Mouse (Mus musculus) midbrain, embryonic 16.5 days (tissue): ENCODE results near the gene Hdac11. TPM values are rescaled to one million over a fixed set of nuclear protein-coding genes. Genes with fewer than 3 reads are reported as not detected.

Source experiments
- ATAC-seq: fragments of 200-750 bp; cut with Nextera tagmentation; 2 replicates; pipeline ENCODE4 v1.8.0; 2017; ENCODE audit warnings: moderate TSS enrichment
- H3K27ac ChIP-seq: fragments of 300-500 bp; sonication (generic); 2 replicates; pipeline ENCODE4 v1.5.1; 2014; ENCODE audit warnings: mild to moderate bottlenecking, low read length, mixed read lengths
- H3K27me3 ChIP-seq: fragments of 300-500 bp; sonication (generic); 2 replicates; pipeline ENCODE4 v1.6.1; 2014; ENCODE audit warnings: low read depth, low read length, mixed read lengths; ENCODE audit not compliant: control insufficient read depth, insufficient read depth
- H3K36me3 ChIP-seq: fragments of 300-500 bp; sonication (generic); 2 replicates; pipeline ENCODE4 v1.6.1; 2014; ENCODE audit warnings: mild to moderate bottlenecking, low read length, moderate library complexity, mixed read lengths; ENCODE audit not compliant: control insufficient read depth, insufficient read depth
- H3K4me1 ChIP-seq: fragments of 300-500 bp; sonication (generic); 2 replicates; pipeline ENCODE4 v1.6.1; 2014; ENCODE audit warnings: mild to moderate bottlenecking, low read length, mixed read lengths; ENCODE audit not compliant: control insufficient read depth, insufficient read depth
- H3K4me2 ChIP-seq: fragments of 300-500 bp; sonication (generic); 2 replicates; pipeline ENCODE4 v1.6.1; 2014; ENCODE audit warnings: mild to moderate bottlenecking, low read length, mixed read lengths
- H3K4me3 ChIP-seq: fragments of 300-500 bp; sonication (generic); 2 replicates; pipeline ENCODE4 v1.5.1; 2014; ENCODE audit warnings: low read depth, mild to moderate bottlenecking, low read length, moderate library complexity, mixed read lengths
- H3K9ac ChIP-seq: fragments of 300-500 bp; sonication (generic); 2 replicates; pipeline ENCODE4 v1.6.1; 2014; ENCODE audit warnings: low read depth, low read length, mixed read lengths
- H3K9me3 ChIP-seq: fragments of 300-500 bp; sonication (generic); replicated peaks from 2 replicates; pipeline ENCODE4 v1.6.1; 2014; ENCODE audit warnings: mild to moderate bottlenecking, low read length, mixed read lengths; ENCODE audit not compliant: control insufficient read depth, poor library complexity, severe bottlenecking
- WGBS: fragments of 180-500 bp; shearing (Covaris S2); extraction: QIAGEN DNeasy Blood & Tissue Kit; methylation state at CpG from one replicate; pipeline ENCODE4 v1.1.7; 2014; 5-methylcytosine and 5-hydroxymethylcytosine counted together
- polyA plus RNA-seq: library from polyadenylated mRNA; unstranded; fragments of >200 nt; fragmentation: Nextera tagmentation; extraction: Ambion mirVana; gene quantifications from 2 replicates; pipeline ENCODE4 v1.2.1, GENCODE M21; 2015

Gene Hdac11
- polyA plus RNA-seq, 1 experiment from 2014 or later, result 56.3 TPM

GRCm38 (mm10) chr6:91222694-91223346, 66.4 kb downstream of the Hdac11 start:
- Histone ChIP-seq H3K4me1 (no peaks in the 10 kb centered on the region), H3K9me3 (no peaks in the 10 kb centered on the region), H3K4me2 (no peak overlapping the region), H3K4me3 (no peak overlapping the region), H3K27me3 (no peaks in the 10 kb centered on the region), H3K36me3 (no peaks in the 10 kb centered on the region), H3K27ac (no peak overlapping the region), H3K9ac (no peak overlapping the region)
- no peak for ATAC-seq
- WGBS, result 76% methylated on average over 10 of the region's 10 CpGs

Other genes with a start within 250 kb of the Hdac11 start
- gene Iqsec1, start 168.0 kb upstream of the Hdac11 start, polyA plus RNA-seq, result 24.6 and 25.6 TPM in 2 replicates
- 20.5 and 20.7 TPM in 2 replicates for gene Nup210, start 39.8 kb upstream of the Hdac11 start, polyA plus RNA-seq
- 11.9 and 12.5 TPM in 2 replicates for gene Fbln2, start 55.8 kb downstream of the Hdac11 start, polyA plus RNA-seq